Mouse (Mus musculus) MEL (cell line): ENCODE data around the gene Scrt2.

ENCODE experiments used
- CTCF ChIP-seq, 3 experiments: IDR thresholded peaks in 2 of 3; conservative IDR thresholded peaks in 1 of 3; 2 replicates each; pipeline ENCODE4 v1.5.1; 2011 to 2012; ENCODE audit warnings: low read length in 3 of 3, low read depth in 2 of 3, mild to moderate bottlenecking in 2 of 3, improper control_type of control experiment in 1 of 3, inconsistent platforms in 1 of 3, mixed read lengths in 1 of 3, moderate library complexity in 1 of 3; ENCODE audit not compliant: control insufficient read depth in 1 of 3, insufficient read depth in 1 of 3, poor library complexity in 1 of 3, severe bottlenecking in 1 of 3
- MAFK ChIP-seq: IDR thresholded peaks from 2 replicates; pipeline ENCODE4 v1.6.1; 2011; ENCODE audit warnings: low read depth, mild to moderate bottlenecking, low read length, improper control_type of control experiment, borderline replicate concordance
- POLR2A ChIP-seq, 2 experiments: IDR thresholded peaks; 2 replicates each; pipeline ENCODE4 v1.6.1; 2011 to 2012; ENCODE audit warnings: low read length in 2 of 2, mild to moderate bottlenecking in 2 of 2, control low read depth in 1 of 2, improper control_type of control experiment in 1 of 2, low read depth in 1 of 2, moderate library complexity in 1 of 2; ENCODE audit not compliant: control insufficient read depth in 1 of 2, insufficient read depth in 1 of 2, poor library complexity in 1 of 2
- TAL1 ChIP-seq: IDR thresholded peaks from 2 replicates; pipeline ENCODE4 v1.6.1; 2012; ENCODE audit warnings: mild to moderate bottlenecking, inconsistent platforms, low read length, moderate library complexity, mixed read lengths
- ZC3H11A ChIP-seq: IDR thresholded peaks from 2 replicates; pipeline ENCODE4 v1.6.1; 2012; ENCODE audit warnings: low read depth, mild to moderate bottlenecking, inconsistent platforms, low read length, improper control_type of control experiment

DNA sequence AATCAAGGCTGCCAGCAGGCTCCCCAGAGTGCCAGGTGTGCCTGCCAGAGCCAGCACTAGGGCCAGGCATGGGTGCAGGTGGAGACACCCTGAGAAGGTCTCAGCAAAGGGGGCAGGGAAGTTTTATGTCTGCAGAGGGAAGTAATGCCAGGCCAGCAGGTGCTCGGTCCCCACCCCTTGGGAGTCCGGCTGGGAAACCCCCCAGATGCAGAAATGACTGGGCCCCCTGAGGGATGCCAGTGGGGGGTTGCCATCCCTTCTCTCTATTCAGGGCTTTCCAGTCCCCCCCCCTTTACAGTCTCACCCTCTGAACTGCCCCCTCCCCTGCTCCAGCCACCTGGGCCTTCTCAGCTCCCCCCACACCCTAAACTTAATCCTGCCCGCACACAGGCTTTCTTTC lies 29.3 kb upstream of the Scrt2 start:
- TF ChIP-seq ZC3H11A: no peak
- no peak for TF ChIP-seq CTCF (IDR thresholded peaks at IDR 0.05 in 2 of 3, conservative IDR thresholded peaks at IDR 0.05 in 1 of 3; ENCODE audit: control insufficient read depth in 1 of 3, insufficient read depth in 1 of 3, low read depth in 2 of 3, low read length in 3 of 3, poor library complexity in 1 of 3, severe bottlenecking in 1 of 3)
- no peak for TF ChIP-seq MAFK
- no peak for TF ChIP-seq POLR2A (IDR thresholded peaks at IDR 0.05; ENCODE audit: control insufficient read depth in 1 of 2, insufficient read depth in 1 of 2, low read depth in 1 of 2, low read length in 2 of 2, poor library complexity in 1 of 2)
- TF ChIP-seq TAL1: no peak
